ENCODE assay signal across 16 mouse cellular contexts in genomic region chr2:58240639-58241038, GRCm38 (mm10). TPM values are rescaled to one million over a fixed set of nuclear protein-coding genes. Genes with fewer than 3 reads are reported as not detected.
DNase-seq lines count a peak whose midpoint lies in the region; ATAC-seq lines count a peak whose summit lies in the region.
"Had no signal": no experiment of that assay in that cellular context is flagged by ENCODE, and none has a peak within 500 bp of the region (broad histone marks: within the 10 kb centered on the region; RNA-seq: fewer than 3 reads in every experiment).

No protein-coding gene starts in this region.

- H3K4me1 ChIP-seq in forebrain, embryonic 15.5 days: 0 out of 2 replicates have a peak, but pooled peaks cover 3% of the 10 kb centered on the region
- no peaks in the 10 kb centered on the region for H3K4me1 ChIP-seq in forebrain, embryonic 12.5 days
- no peaks in the 10 kb centered on the region for H3K4me1 ChIP-seq in midbrain, embryonic 10.5 days
- H3K4me1 ChIP-seq: embryonic facial prominence, embryonic 10.5 days; heart, embryonic 13.5 days; liver, embryonic 13.5 days; midbrain, embryonic 13.5 days had no signal

- no peak overlapping the region for H3K9ac ChIP-seq in forebrain, embryonic 15.5 days (replicated peaks)
- H3K9ac ChIP-seq in forebrain, embryonic 12.5 days: no peak overlapping the region
- H3K9ac ChIP-seq: heart, embryonic 13.5 days; liver, embryonic 13.5 days; midbrain, embryonic 13.5 days had no signal

- DNase-seq in right cerebral cortex, adult 2 months (ENCODE audit: low spot score in 2 of 2): peak; percentile 26 to 31
- no peak for DNase-seq in right cerebral cortex, postnatal 14 days
- DNase-seq in left cerebral cortex, adult 9 months (ENCODE audit: low spot score in 2 of 2): peak; percentile 44 to 60
- DNase-seq in midbrain, embryonic 10.5 days (ENCODE audit: low spot score): no peak
- no peak for DNase-seq in ovary, adult 18-20 months (ENCODE audit: low spot score)
- DNase-seq in heart, postnatal 14 days: no peak
- DNase-seq: gastrocnemius, adult 2 months; kidney, adult 18-20 months; kidney, postnatal 10 days; liver, embryonic 13.5 days; thymus, postnatal 14 days had no signal

- H3K27ac ChIP-seq in forebrain, embryonic 15.5 days (replicated peaks): peak overlapping the region; percentile 64
- no peak overlapping the region for H3K27ac ChIP-seq in forebrain, embryonic 12.5 days
- no peak overlapping the region for H3K27ac ChIP-seq in midbrain, embryonic 10.5 days (replicated peaks)
- H3K27ac ChIP-seq: embryonic facial prominence, embryonic 10.5 days; gastrocnemius, adult 2 months; heart, embryonic 13.5 days; liver, embryonic 13.5 days; midbrain, embryonic 13.5 days had no signal

- H3K9me3 ChIP-seq in forebrain, embryonic 15.5 days: no peaks in the 10 kb centered on the region
- no peaks in the 10 kb centered on the region for H3K9me3 ChIP-seq in forebrain, embryonic 12.5 days
- no peaks in the 10 kb centered on the region for H3K9me3 ChIP-seq in midbrain, embryonic 10.5 days (replicated peaks)
- H3K9me3 ChIP-seq: embryonic facial prominence, embryonic 10.5 days; heart, embryonic 13.5 days; liver, embryonic 13.5 days; midbrain, embryonic 13.5 days had no signal

- WGBS in forebrain, embryonic 15.5 days: 74% methylated on average over 4 of the region's 4 CpGs
- 88% methylated on average over 4 of the region's 4 CpGs for WGBS in forebrain, embryonic 12.5 days
- 88% methylated on average over 4 of the region's 4 CpGs for WGBS in midbrain, embryonic 10.5 days

- no peaks in the 10 kb centered on the region for H3K27me3 ChIP-seq in forebrain, embryonic 15.5 days
- no peaks in the 10 kb centered on the region for H3K27me3 ChIP-seq in forebrain, embryonic 12.5 days
- no peaks in the 10 kb centered on the region for H3K27me3 ChIP-seq in midbrain, embryonic 10.5 days (ENCODE audit: low read depth, poor library complexity, severe bottlenecking)
- H3K27me3 ChIP-seq: heart, embryonic 13.5 days; liver, embryonic 13.5 days; midbrain, embryonic 13.5 days had no signal

- no peak for ATAC-seq in forebrain, embryonic 15.5 days (replicated peaks)
- ATAC-seq in forebrain, embryonic 12.5 days (ENCODE audit: low FRiP score): no peak
- ATAC-seq: midbrain, embryonic 13.5 days had no signal

- H3K4me3 ChIP-seq in forebrain, embryonic 15.5 days: no peak overlapping the region
- H3K4me3 ChIP-seq in forebrain, embryonic 12.5 days (replicated peaks): no peak overlapping the region
- H3K4me3 ChIP-seq in midbrain, embryonic 10.5 days: no peak overlapping the region
- H3K4me3 ChIP-seq: embryonic facial prominence, embryonic 10.5 days; gastrocnemius, adult 2 months; heart, embryonic 13.5 days; liver, embryonic 13.5 days; midbrain, embryonic 13.5 days had no signal

- H3K36me3 ChIP-seq in forebrain, embryonic 15.5 days: no peaks in the 10 kb centered on the region
- no peaks in the 10 kb centered on the region for H3K36me3 ChIP-seq in forebrain, embryonic 12.5 days (replicated peaks)
- H3K36me3 ChIP-seq in midbrain, embryonic 10.5 days: no peaks in the 10 kb centered on the region
- H3K36me3 ChIP-seq: embryonic facial prominence, embryonic 10.5 days; heart, embryonic 13.5 days; liver, embryonic 13.5 days; midbrain, embryonic 13.5 days had no signal

- no peak overlapping the region for H3K4me2 ChIP-seq in forebrain, embryonic 15.5 days (replicated peaks)
- H3K4me2 ChIP-seq in forebrain, embryonic 12.5 days: no peak overlapping the region
- H3K4me2 ChIP-seq: heart, embryonic 13.5 days; liver, embryonic 13.5 days; midbrain, embryonic 13.5 days had no signal

- intact Hi-C loops in heart, postnatal 14 days (cut with DNase I): no loop called here

RNA-seq across cellular contexts. Expression of gene Cytip, which starts 45.3 kb away (rescaled TPM):
- 0.09 TPM in 1 of 2 replicates, not detected in the other for polyA plus RNA-seq in forebrain, embryonic 15.5 days (2015; fragmentation: Nextera tagmentation; extraction: Ambion mirVana)
- 0.14 TPM in 1 of 2 replicates, not detected in the other for polyA plus RNA-seq in forebrain, embryonic 12.5 days (2016; fragmentation: Nextera tagmentation; extraction: Ambion mirVana)
- 0.05 and 0.06 TPM in 2 replicates for polyA plus RNA-seq in midbrain, embryonic 10.5 days (2016; fragmentation: Nextera tagmentation; extraction: Ambion mirVana)
- total RNA-seq in heart, postnatal 14 days (2021): 1 to 10 TPM; 1.1 to 4.7 TPM

Comparison
In these comparisons a context has a peak if more than half of its experiments do, and no peak if none do; other contexts are left out.
1. DNase-seq: peak in right cerebral cortex, adult 2 months (2 of 2) and left cerebral cortex, adult 9 months (2 of 2); none in right cerebral cortex, postnatal 14 days (single experiment), midbrain, embryonic 10.5 days (single experiment), ovary, adult 18-20 months (single experiment) and heart, postnatal 14 days (0 of 2).